Mouse (Mus musculus) testis, postnatal 10 days (tissue): ENCODE measurements at regions not wholly inside any gene's neighbourhood (a gene's known extent, or its start where the extent isn't known, plus 50 kb on each side); places are given as distances from the start of the nearest gene placed in this dataset.

Source experiments
- DNase-seq: peaks from one replicate; pipeline ENCODE4 v3.0.0; 2021; ENCODE audit warnings: low spot score

GRCm38 (mm10) chr12:35232322-35232673 lies 185.3 kb downstream of the Snx13 start:
- DNase-seq = no peak

- no peak for DNase-seq
Measured at GRCm38 (mm10) chr12:35231414-35232321, 184.7 kb downstream of the Snx13 start.

- no peak for DNase-seq
Measured at GRCm38 (mm10) chr12:35220429-35220828, 173.4 kb downstream of the Snx13 start.

- no peak for DNase-seq
Measured at GRCm38 (mm10) chr12:35220002-35220401, 173.0 kb downstream of the Snx13 start.

GRCm38 (mm10) chr12:35216725-35217124 lies 169.7 kb downstream of the Snx13 start:
- no peak for DNase-seq

- no peak for DNase-seq
Measured at GRCm38 (mm10) chr12:35209399-35209798, 162.4 kb downstream of the Snx13 start.

- DNase-seq = no peak
Measured at GRCm38 (mm10) chr12:35207605-35208004, 160.6 kb downstream of the Snx13 start.

- DNase-seq = no peak
Measured at GRCm38 (mm10) chr12:35203398-35203797, 156.4 kb downstream of the Snx13 start.

- DNase-seq = peak; percentile 5
Measured at GRCm38 (mm10) chr12:35200110-35200509, 153.1 kb downstream of the Snx13 start.
